Mouse (Mus musculus) kidney, adult 2 months (tissue): ENCODE measurements around the gene Duox1.

Experiments
- CTCF ChIP-seq: fragments of 200-500 bp; conservative IDR thresholded peaks from 2 replicates; pipeline ENCODE4 v1.5.1; 2011; ENCODE audit warnings: low read depth, mild to moderate bottlenecking, control low read depth, low read length, moderate library complexity, mixed read lengths; ENCODE audit not compliant: insufficient read depth, insufficient read length
- POLR2A ChIP-seq: fragments of 200-500 bp; IDR thresholded peaks from one replicate; pipeline ENCODE4 v1.6.1; 2011; ENCODE audit warnings: low read depth, low read length, control low read depth

DNA sequence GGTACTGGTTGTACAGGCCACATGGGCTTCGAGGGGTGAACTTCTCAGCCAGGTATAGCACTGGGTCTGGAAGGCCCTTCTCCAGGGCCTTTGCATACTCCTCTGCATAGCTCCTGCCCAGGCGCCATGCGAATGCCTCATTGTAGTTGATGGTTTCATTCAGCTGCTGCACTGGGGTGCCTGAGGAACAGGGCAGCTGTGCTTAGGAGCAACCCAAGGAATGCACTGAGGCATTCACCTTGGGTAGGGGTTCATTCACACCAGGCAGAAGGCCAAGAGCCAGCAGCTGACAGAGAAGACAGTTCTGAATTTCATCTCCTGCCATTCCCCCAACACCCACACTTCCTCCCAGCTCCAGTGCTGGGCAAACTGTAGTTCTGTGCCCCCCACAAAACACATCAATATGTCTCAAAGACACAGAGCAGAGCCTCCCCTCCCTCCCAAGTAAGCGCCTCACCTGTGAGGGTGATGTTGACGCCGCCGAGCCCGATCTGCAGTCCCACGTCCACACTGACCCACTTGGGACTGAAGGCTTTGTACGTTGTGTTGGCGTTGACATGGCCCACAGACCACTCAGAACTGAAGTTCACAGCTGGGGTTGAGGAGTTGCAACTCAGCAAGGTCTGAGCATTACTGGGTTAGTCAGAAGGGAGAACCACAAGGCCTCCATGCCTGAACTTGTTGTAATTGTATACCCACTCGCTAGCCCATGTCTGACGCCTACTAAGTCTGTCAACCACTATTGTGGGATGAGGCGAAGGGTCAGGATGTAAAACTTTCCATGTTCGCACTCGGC lies 10.2 kb upstream of the Duox1 start:
- TF ChIP-seq POLR2A (no peak), CTCF (no peak)
